In genomic region chr19:37156040-37156439, GRCm38 (mm10) we compare ENCODE assay signal across 20 mouse cellular contexts. TPM values are rescaled to one million over a fixed set of nuclear protein-coding genes. Genes with fewer than 3 reads are reported as not detected.
DNase-seq lines count a peak whose midpoint lies in the region; ATAC-seq and TF ChIP-seq lines count a peak whose summit lies in the region.
"Had no signal": no experiment of that assay in that cellular context is flagged by ENCODE, and none has a peak within 500 bp of the region (broad histone marks: within the 10 kb centered on the region; RNA-seq: fewer than 3 reads in every experiment).

No protein-coding gene starts in this region.

- H3K4me2 ChIP-seq in liver, embryonic 12.5 days: no peak overlapping the region
- no peak overlapping the region for H3K4me2 ChIP-seq in liver, embryonic 16.5 days (ENCODE audit: low read depth, low read length)
- no peak overlapping the region for H3K4me2 ChIP-seq in liver, postnatal 0 days (ENCODE audit: low read depth, low read length)
- no peak overlapping the region for H3K4me2 ChIP-seq in midbrain, embryonic 15.5 days
- H3K4me2 ChIP-seq in midbrain, embryonic 14.5 days (ENCODE audit: low read length): no peak overlapping the region

- H3K4me3 ChIP-seq in liver, adult 2 months (ENCODE audit: insufficient read depth, low read depth, low read length): no peak overlapping the region
- no peak overlapping the region for H3K4me3 ChIP-seq in liver, embryonic 12.5 days
- H3K4me3 ChIP-seq in liver, embryonic 16.5 days (ENCODE audit: low read depth, low read length): no peak overlapping the region
- H3K4me3 ChIP-seq in liver, postnatal 0 days (ENCODE audit: low read depth, low read length): no peak overlapping the region
- H3K4me3 ChIP-seq in midbrain, embryonic 15.5 days: no peak overlapping the region
- no peak overlapping the region for H3K4me3 ChIP-seq in midbrain, embryonic 14.5 days (replicated peaks; ENCODE audit: low read depth, low read length)

- peak; percentile 78 for DNase-seq in liver, adult 2 months (ENCODE audit: extremely low read depth, low read depth, low spot score)
- no peak for DNase-seq in liver, postnatal 0 days
- no peak for DNase-seq in midbrain, embryonic 14.5 days
- DNase-seq: adrenal gland, adult 2 months; adrenal gland, adult 8-10 months; adrenal gland, postnatal 10 days; adrenal gland, postnatal 14 days; adrenal gland, postnatal 25 days; adrenal gland, postnatal 36 days; cerebellum, adult 11 months; cerebellum, adult 11-12 months; cerebellum, adult 18-20 months had no signal

- H3K27me3 ChIP-seq in liver, adult 2 months (ENCODE audit: control insufficient read depth, insufficient read depth, low read length): no peaks in the 10 kb centered on the region
- H3K27me3 ChIP-seq in liver, embryonic 12.5 days (replicated peaks): no peaks in the 10 kb centered on the region
- no peaks in the 10 kb centered on the region for H3K27me3 ChIP-seq in liver, embryonic 16.5 days (ENCODE audit: control insufficient read depth, insufficient read depth, low read depth, low read length)
- no peaks in the 10 kb centered on the region for H3K27me3 ChIP-seq in liver, postnatal 0 days (ENCODE audit: insufficient read depth, low read length)
- no peaks in the 10 kb centered on the region for H3K27me3 ChIP-seq in midbrain, embryonic 15.5 days (replicated peaks)
- no peaks in the 10 kb centered on the region for H3K27me3 ChIP-seq in midbrain, embryonic 14.5 days (ENCODE audit: control insufficient read depth, insufficient read depth, low read length)
- H3K27me3 ChIP-seq: CH12.LX, Patski had no signal

- no peak overlapping the region for H3K27ac ChIP-seq in liver, adult 2 months (replicated peaks; ENCODE audit: insufficient read depth, low read depth, low read length)
- no peak overlapping the region for H3K27ac ChIP-seq in liver, embryonic 12.5 days
- H3K27ac ChIP-seq in liver, embryonic 16.5 days (ENCODE audit: low read length): no peak overlapping the region
- no peak overlapping the region for H3K27ac ChIP-seq in liver, postnatal 0 days (ENCODE audit: low read depth)
- 0 out of 2 replicates have a peak overlapping the region, but pooled peaks have one; percentile 20 for H3K27ac ChIP-seq in midbrain, embryonic 15.5 days
- no peak overlapping the region for H3K27ac ChIP-seq in midbrain, embryonic 14.5 days (replicated peaks; ENCODE audit: low read depth, low read length)

- WGBS in liver, adult 2 months: 31% methylated on average over 4 of the region's 4 CpGs
- 65% methylated on average over 4 of the region's 4 CpGs for WGBS in liver, embryonic 12.5 days (ENCODE audit: insufficient replicate concordance)
- WGBS in liver, embryonic 16.5 days (ENCODE audit: insufficient replicate concordance): 59% methylated on average over 4 of the region's 4 CpGs
- WGBS in liver, postnatal 0 days (ENCODE audit: insufficient replicate concordance): 63% methylated on average over 4 of the region's 4 CpGs
- 87% methylated on average over 4 of the region's 4 CpGs for WGBS in midbrain, embryonic 15.5 days
- 92% methylated on average over 4 of the region's 4 CpGs for WGBS in midbrain, embryonic 14.5 days

- no peaks in the 10 kb centered on the region for H3K9me3 ChIP-seq in liver, embryonic 12.5 days (replicated peaks)
- H3K9me3 ChIP-seq in liver, embryonic 16.5 days (replicated peaks; ENCODE audit: control insufficient read depth, low read length): no peaks in the 10 kb centered on the region
- no peaks in the 10 kb centered on the region for H3K9me3 ChIP-seq in liver, postnatal 0 days (ENCODE audit: low read length)
- H3K9me3 ChIP-seq in midbrain, embryonic 15.5 days: no peaks in the 10 kb centered on the region
- H3K9me3 ChIP-seq in midbrain, embryonic 14.5 days (ENCODE audit: control insufficient read depth, low read length): no peaks in the 10 kb centered on the region
- H3K9me3 ChIP-seq: G1E had no signal

- TF ChIP-seq POLR2A in liver, adult 2 months (IDR thresholded peaks at IDR 0.05; ENCODE audit: extremely low read depth, insufficient read depth, low read length): no peak

- H3K4me1 ChIP-seq in liver, adult 2 months (ENCODE audit: control insufficient read depth, insufficient read depth, low read length): peaks cover 15% of the 10 kb centered on the region; the same call in 1 of the 2 replicates
- peaks cover 9% of the 10 kb centered on the region; the same call in 1 of the 2 replicates for H3K4me1 ChIP-seq in liver, embryonic 12.5 days
- no peaks in the 10 kb centered on the region; the same call in 1 of the 2 replicates for H3K4me1 ChIP-seq in liver, embryonic 16.5 days (ENCODE audit: control insufficient read depth, low read depth, low read length)
- H3K4me1 ChIP-seq in liver, postnatal 0 days (ENCODE audit: insufficient read depth): peaks cover 5% of the 10 kb centered on the region; the same call in 1 of the 2 replicates
- no peaks in the 10 kb centered on the region for H3K4me1 ChIP-seq in midbrain, embryonic 15.5 days
- H3K4me1 ChIP-seq in midbrain, embryonic 14.5 days (ENCODE audit: control insufficient read depth, insufficient read depth, low read length): no peaks in the 10 kb centered on the region

- H3K36me3 ChIP-seq in liver, adult 2 months (ENCODE audit: control insufficient read depth, insufficient read depth, low read length): no peaks in the 10 kb centered on the region; the same call in 1 of the 2 replicates
- H3K36me3 ChIP-seq in liver, embryonic 12.5 days: no peaks in the 10 kb centered on the region
- no peaks in the 10 kb centered on the region for H3K36me3 ChIP-seq in liver, embryonic 16.5 days (ENCODE audit: control insufficient read depth, insufficient read depth)
- H3K36me3 ChIP-seq in liver, postnatal 0 days (replicated peaks; ENCODE audit: insufficient read depth, low read length): no peaks in the 10 kb centered on the region
- no peaks in the 10 kb centered on the region for H3K36me3 ChIP-seq in midbrain, embryonic 15.5 days (replicated peaks)
- H3K36me3 ChIP-seq in midbrain, embryonic 14.5 days (ENCODE audit: control insufficient read depth, insufficient read depth, low read length): no peaks in the 10 kb centered on the region
- H3K36me3 ChIP-seq: G1E had no signal

- no peak for TF ChIP-seq EP300 in liver, postnatal 0 days (IDR thresholded peaks at IDR 0.05; ENCODE audit: low read depth)

- H3K9ac ChIP-seq in liver, adult 2 months (ENCODE audit: low read depth, low read length): no peak overlapping the region
- no peak overlapping the region for H3K9ac ChIP-seq in liver, embryonic 12.5 days
- no peak overlapping the region for H3K9ac ChIP-seq in liver, embryonic 16.5 days (ENCODE audit: low read depth, low read length)
- H3K9ac ChIP-seq in liver, postnatal 0 days (replicated peaks): no peak overlapping the region
- no peak overlapping the region for H3K9ac ChIP-seq in midbrain, embryonic 15.5 days
- H3K9ac ChIP-seq in midbrain, embryonic 14.5 days (replicated peaks; ENCODE audit: low read length): no peak overlapping the region

- no peak for ATAC-seq in liver, embryonic 12.5 days
- 0 out of 2 replicates have a peak, but pooled peaks have one; percentile 47 for ATAC-seq in liver, embryonic 16.5 days (ENCODE audit: low read depth)
- ATAC-seq in liver, postnatal 0 days: no peak
- no peak for ATAC-seq in midbrain, embryonic 15.5 days (replicated peaks)
- ATAC-seq in midbrain, embryonic 14.5 days (ENCODE audit: low FRiP score, low TSS enrichment): no peak
- ATAC-seq: activated CD4-positive, CD25-positive, alpha-beta regulatory T cell, adult 4 months; CD4-positive, CD25-positive, alpha-beta regulatory T cell, adult 4 months; Patski had no signal

- H3K79me2 ChIP-seq in liver, adult 2 months (ENCODE audit: control insufficient read depth, insufficient read depth, low read length): peaks cover 11% of the 10 kb centered on the region; the same call in 1 of the 2 replicates

- no peak for TF ChIP-seq CTCF in liver, adult 2 months (IDR thresholded peaks at IDR 0.05; ENCODE audit: low read depth, low read length)
- no peak for TF ChIP-seq CTCF in liver, postnatal 0 days (IDR thresholded peaks at IDR 0.05; ENCODE audit: low read depth)

RNA-seq across cellular contexts. Expression of gene March5, which starts 51.3 kb away (rescaled TPM):
- total RNA-seq in liver, adult 2 months (2014; rRNA removed): 84.0 and 93.1 TPM in 2 replicates
- 33.8 and 38.5 TPM in 2 replicates for polyA plus RNA-seq in liver, adult 2 months (2012; rRNA removed)
- 159 and 164 TPM in 2 replicates for polyA plus RNA-seq in liver, embryonic 12.5 days (2016; fragmentation: Nextera tagmentation; extraction: Ambion mirVana)
- 143 and 145 TPM in 2 replicates for polyA plus RNA-seq in liver, embryonic 16.5 days (2015; fragmentation: Nextera tagmentation; extraction: Ambion mirVana)
- polyA plus RNA-seq in liver, postnatal 0 days (2015; fragmentation: Nextera tagmentation; extraction: Ambion mirVana): 119 and 126 TPM in 2 replicates
- 101 and 103 TPM in 2 replicates for polyA plus RNA-seq in midbrain, embryonic 15.5 days (2015; fragmentation: Nextera tagmentation; extraction: Ambion mirVana)
- polyA plus RNA-seq in midbrain, embryonic 14.5 days (2014; fragmentation: Nextera tagmentation; extraction: Ambion mirVana): 120 and 131 TPM in 2 replicates

RNA-seq across cellular contexts. Expression of gene Cpeb3, which starts 52.4 kb away (rescaled TPM):
- 6.4 and 8.9 TPM in 2 replicates for total RNA-seq in liver, adult 2 months (2014; rRNA removed)
- 4.3 TPM in 2 replicates for polyA plus RNA-seq in liver, adult 2 months (2012; rRNA removed)
- polyA plus RNA-seq in liver, embryonic 12.5 days (2016; fragmentation: Nextera tagmentation; extraction: Ambion mirVana): 2.6 and 3.2 TPM in 2 replicates
- polyA plus RNA-seq in liver, embryonic 16.5 days (2015; fragmentation: Nextera tagmentation; extraction: Ambion mirVana): 3.7 and 3.8 TPM in 2 replicates
- 2.1 and 2.8 TPM in 2 replicates for polyA plus RNA-seq in liver, postnatal 0 days (2015; fragmentation: Nextera tagmentation; extraction: Ambion mirVana)
- polyA plus RNA-seq in midbrain, embryonic 15.5 days (2015; fragmentation: Nextera tagmentation; extraction: Ambion mirVana): 14.1 and 15.1 TPM in 2 replicates
- polyA plus RNA-seq in midbrain, embryonic 14.5 days (2014; fragmentation: Nextera tagmentation; extraction: Ambion mirVana): 10.1 and 12.5 TPM in 2 replicates
- polyA plus RNA-seq: CD4-positive, CD25-positive, alpha-beta regulatory T cell, adult 4 months had no signal
